Mouse (Mus musculus) thymus, adult 2 months (tissue): Measurements from ENCODE around the gene Tmem163. TPM values are rescaled to one million over a fixed set of nuclear protein-coding genes. Genes with fewer than 3 reads are reported as not detected.

ENCODE experiments used
- DNase-seq: peaks from one replicate; pipeline ENCODE4 v3.0.0; 2021
- H3K27ac ChIP-seq: fragments of 200-500 bp; 2 replicates; pipeline ENCODE4 v1.5.1; 2012; ENCODE audit warnings: low read length, control low read depth; ENCODE audit not compliant: control insufficient read depth, insufficient read depth
- H3K27me3 ChIP-seq: fragments of 200-500 bp; 2 replicates; pipeline ENCODE4 v1.6.1; 2012; ENCODE audit warnings: mild to moderate bottlenecking, low read length, moderate library complexity, mixed read lengths; ENCODE audit not compliant: control insufficient read depth, insufficient read depth
- H3K36me3 ChIP-seq: fragments of 200-500 bp; 2 replicates; pipeline ENCODE4 v1.6.1; 2012; ENCODE audit warnings: mild to moderate bottlenecking, low read length, moderate library complexity; ENCODE audit not compliant: control insufficient read depth, insufficient read depth
- H3K4me1 ChIP-seq: fragments of 200-500 bp; replicated peaks from 2 replicates; pipeline ENCODE4 v1.6.1; 2012; ENCODE audit warnings: low read length; ENCODE audit not compliant: control insufficient read depth, insufficient read depth
- H3K4me3 ChIP-seq: fragments of 200-500 bp; 2 replicates; pipeline ENCODE4 v1.5.1; 2012; ENCODE audit warnings: mild to moderate bottlenecking, low read length, control low read depth, moderate library complexity; ENCODE audit not compliant: control insufficient read depth, insufficient read depth
- CTCF ChIP-seq: fragments of 200-500 bp; IDR thresholded peaks from 2 replicates; pipeline ENCODE4 v1.5.1; 2012; ENCODE audit warnings: mild to moderate bottlenecking, control low read depth, low read length, moderate library complexity, borderline replicate concordance; ENCODE audit not compliant: control insufficient read depth, poor library complexity, insufficient read depth; ENCODE audit errors: extremely low read depth
- POLR2A ChIP-seq: fragments of 200-500 bp; IDR thresholded peaks from 2 replicates; pipeline ENCODE4 v1.6.1; 2012; ENCODE audit warnings: mild to moderate bottlenecking, low read length, control low read depth, moderate library complexity; ENCODE audit not compliant: control insufficient read depth, poor library complexity, insufficient read depth; ENCODE audit errors: extremely low read depth
- WGBS: fragments of 180-500 bp; shearing (Covaris S2); methylation state at CpG from one replicate; pipeline ENCODE4 v1.1.7; 2018; 5-methylcytosine and 5-hydroxymethylcytosine counted together
- polyA plus RNA-seq: library from polyadenylated mRNA; depleted of rRNA; stranded (reverse); fragments of >200 nt; gene quantifications from 2 replicates; pipeline ENCODE4 v1.2.3, GENCODE M21; 2012

Tmem163 gene
- polyA plus RNA-seq, 1 experiment = 1.8 TPM

GRCm38 (mm10) chr1:127596143-127596542 lies 83.2 kb downstream of the Tmem163 start:
- Histone ChIP-seq H3K4me1 (no peaks in the 10 kb centered on the region), H3K27me3 (no peaks in the 10 kb centered on the region), H3K36me3 (no peaks in the 10 kb centered on the region), H3K4me3 (no peak overlapping the region), H3K27ac (no peak overlapping the region)
- TF ChIP-seq CTCF (no peak), POLR2A (no peak)
- WGBS = 36% methylated on average over 4 of the region's 4 CpGs
- DNase-seq = no peak

GRCm38 (mm10) chr1:127595735-127596134 lies 83.6 kb downstream of the Tmem163 start:
- no peak for TF ChIP-seq POLR2A
- no peak for TF ChIP-seq CTCF
- DNase-seq = no peak
- Histone ChIP-seq H3K4me3 (no peak overlapping the region), H3K36me3 (no peaks in the 10 kb centered on the region), H3K4me1 (no peaks in the 10 kb centered on the region), H3K27me3 (no peaks in the 10 kb centered on the region), H3K27ac (no peak overlapping the region)
- 46% methylated on average over 1 of the region's 1 CpGs for WGBS

DNA sequence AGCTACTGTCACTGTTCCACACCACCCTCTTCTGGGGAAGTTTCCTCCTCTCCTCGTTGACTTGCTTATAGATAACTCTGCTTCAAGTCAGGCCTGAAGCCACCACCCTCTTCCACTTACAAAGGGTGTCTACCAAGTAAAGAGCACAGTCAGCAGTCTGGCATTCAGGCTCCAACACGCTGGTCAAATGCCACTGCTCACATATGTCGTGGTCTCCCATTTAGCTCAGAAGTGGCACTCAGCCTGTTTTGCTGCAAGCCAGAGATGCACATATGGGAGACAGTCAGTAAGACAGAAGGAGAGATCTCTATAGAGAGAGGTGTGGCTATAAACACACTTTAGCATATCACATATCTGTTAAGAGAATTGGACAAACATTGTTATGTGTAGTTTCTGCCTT lies 89.8 kb downstream of the Tmem163 start:
- DNase-seq = no peak
- Histone ChIP-seq H3K4me1 (no peaks in the 10 kb centered on the region), H3K36me3 (no peaks in the 10 kb centered on the region), H3K27ac (no peak overlapping the region), H3K27me3 (no peaks in the 10 kb centered on the region), H3K4me3 (no peak overlapping the region)
- TF ChIP-seq POLR2A (no peak), CTCF (no peak)
- WGBS = 76% methylated on average over 3 of the region's 3 CpGs

DNA sequence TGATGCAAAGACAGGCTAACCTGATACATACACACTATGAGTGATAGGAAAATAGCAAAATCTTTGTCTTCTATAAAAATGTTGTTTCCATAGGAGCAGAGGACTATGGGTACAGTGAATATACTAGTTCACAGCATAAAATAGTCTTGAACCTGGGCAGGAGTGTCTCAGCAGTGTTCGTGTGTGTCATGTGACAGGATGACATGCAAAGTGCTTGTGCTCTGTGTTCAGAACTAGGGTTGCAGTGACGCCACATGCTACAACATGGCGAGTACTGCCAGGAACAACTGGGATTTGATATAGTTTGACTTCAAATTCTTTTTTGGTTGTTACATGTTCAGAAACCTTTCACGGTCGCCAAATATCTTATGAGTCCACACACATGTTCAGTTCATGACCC lies 92.3 kb downstream of the Tmem163 start:
- Histone ChIP-seq H3K27me3 (no peaks in the 10 kb centered on the region), H3K27ac (no peak overlapping the region), H3K4me3 (no peak overlapping the region), H3K36me3 (no peaks in the 10 kb centered on the region), H3K4me1 (no peaks in the 10 kb centered on the region)
- TF ChIP-seq CTCF (no peak), POLR2A (no peak)
- no peak for DNase-seq
- 91% methylated on average over 5 of the region's 5 CpGs for WGBS

DNA sequence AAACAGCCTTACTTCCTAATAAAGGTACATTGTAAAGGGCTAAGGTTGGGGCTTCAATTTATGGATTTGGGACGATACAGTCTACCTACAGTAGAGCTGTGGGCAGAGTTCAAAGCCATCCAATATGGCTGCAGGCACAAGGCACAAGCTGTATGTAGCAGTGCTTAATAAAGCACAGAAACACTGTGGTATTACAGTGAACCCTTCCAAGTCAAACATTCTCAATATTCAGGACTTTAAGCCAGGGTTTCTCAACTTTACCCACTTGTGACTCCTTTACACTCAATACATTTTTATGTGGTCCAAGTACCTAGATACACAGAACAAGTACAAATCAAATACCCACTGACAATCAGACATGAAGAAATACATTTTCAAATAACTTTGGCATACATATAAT lies 93.2 kb downstream of the Tmem163 start:
- H3K4me3 ChIP-seq = no peak overlapping the region
- TF ChIP-seq CTCF = no peak
- TF ChIP-seq POLR2A = no peak
- H3K27ac ChIP-seq = no peak overlapping the region
- 90% methylated on average over 1 of the region's 1 CpGs for WGBS
- DNase-seq = no peak
- H3K36me3 ChIP-seq = no peaks in the 10 kb centered on the region
- no peaks in the 10 kb centered on the region for H3K27me3 ChIP-seq
- H3K4me1 ChIP-seq = no peaks in the 10 kb centered on the region

- no peak for TF ChIP-seq POLR2A
- TF ChIP-seq CTCF = no peak
- no peaks in the 10 kb centered on the region for H3K36me3 ChIP-seq
- H3K4me3 ChIP-seq = no peak overlapping the region
- no peaks in the 10 kb centered on the region for H3K4me1 ChIP-seq
- DNase-seq = no peak
- 80% methylated on average over 5 of the region's 5 CpGs for WGBS
- H3K27me3 ChIP-seq = no peaks in the 10 kb centered on the region
- H3K27ac ChIP-seq = no peak overlapping the region
Observed at GRCm38 (mm10) chr1:127577981-127578380, 101.4 kb downstream of the Tmem163 start.

- DNase-seq = no peak
- TF ChIP-seq CTCF (no peak), POLR2A (no peak)
- H3K27ac ChIP-seq = no peak overlapping the region
- H3K4me1 ChIP-seq = no peaks in the 10 kb centered on the region
- no peak overlapping the region for H3K4me3 ChIP-seq
- 97% methylated on average over 7 of the region's 7 CpGs for WGBS
- no peaks in the 10 kb centered on the region for H3K36me3 ChIP-seq
- no peaks in the 10 kb centered on the region for H3K27me3 ChIP-seq
Observed at GRCm38 (mm10) chr1:127577083-127577482, 102.3 kb downstream of the Tmem163 start.
